Mouse (Mus musculus) brain, embryonic 14.5 days (tissue): Measurements from ENCODE around the gene Inafm1.

Source experiments
- CTCF ChIP-seq: fragments of 200-500 bp; IDR thresholded peaks from 2 replicates; pipeline ENCODE4 v1.5.1; 2012; ENCODE audit warnings: inconsistent platforms, mild to moderate bottlenecking, moderate library complexity, borderline replicate concordance; ENCODE audit not compliant: insufficient read depth, insufficient read length; ENCODE audit errors: extremely low read depth
- POLR2A ChIP-seq: fragments of 200-500 bp; IDR thresholded peaks from 2 replicates; pipeline ENCODE4 v1.6.1; 2012; ENCODE audit warnings: mild to moderate bottlenecking, inconsistent platforms, borderline replicate concordance; ENCODE audit not compliant: poor library complexity, insufficient read depth, insufficient read length, severe bottlenecking; ENCODE audit errors: extremely low read depth

- TF ChIP-seq CTCF (no peak), POLR2A (no peak)
Observed at GRCm38 (mm10) chr7:16229869-16230268, 43.5 kb downstream of the Inafm1 start.
